Comparison of ENCODE assay signal across 8 mouse cellular contexts in the genomic region with DNA sequence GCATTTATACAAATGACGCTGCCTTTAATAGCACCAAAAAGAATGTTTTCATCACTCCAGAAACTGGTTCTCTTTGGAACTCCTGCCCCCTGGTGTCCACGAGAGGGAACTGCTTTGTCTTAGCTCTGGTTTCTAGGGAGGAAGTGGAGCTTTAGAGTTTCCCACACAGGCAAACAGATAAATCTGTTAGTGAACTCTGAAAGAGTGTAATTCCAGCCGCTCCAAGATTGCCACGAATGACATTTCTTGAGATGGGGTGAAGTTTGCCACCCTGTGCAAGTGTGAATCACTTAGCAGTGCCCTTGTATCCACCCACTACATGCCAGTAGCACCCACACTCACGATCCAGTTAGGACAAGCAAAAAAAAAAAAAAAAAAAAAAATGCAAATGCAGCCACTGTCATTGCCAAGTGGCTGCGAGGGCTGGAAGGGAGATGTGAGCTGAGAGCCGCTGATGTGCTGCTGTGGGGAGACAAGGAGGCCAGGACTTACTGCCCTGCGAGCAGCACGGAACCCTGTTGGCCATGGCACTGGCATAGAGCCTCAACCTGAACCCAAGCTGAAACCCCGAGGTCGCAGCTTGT. TPM values are rescaled to one million over a fixed set of nuclear protein-coding genes. Genes with fewer than 3 reads are reported as not detected.
DNase-seq lines count a peak whose midpoint lies in the region; ATAC-seq and TF ChIP-seq lines count a peak whose summit lies in the region.

No protein-coding gene starts in this region.

- H3K36me3 ChIP-seq in G1E (replicated peaks), result peaks cover 18% of the 10 kb centered on the region
- no peaks in the 10 kb centered on the region for H3K36me3 ChIP-seq in embryonic facial prominence, embryonic 14.5 days (ENCODE audit: control insufficient read depth, insufficient read depth, low read length)
- no peaks in the 10 kb centered on the region for H3K36me3 ChIP-seq in lung, postnatal 0 days (ENCODE audit: insufficient read depth, low read length)

- H3K4me3 ChIP-seq in G1E (ENCODE audit: low read depth, low read length), result no peak overlapping the region
- no peak overlapping the region for H3K4me3 ChIP-seq in embryonic facial prominence, embryonic 14.5 days (ENCODE audit: low read depth, low read length)
- H3K4me3 ChIP-seq in lung, postnatal 0 days (ENCODE audit: low read depth, low read length), result no peak overlapping the region

- no peak overlapping the region for H3K9ac ChIP-seq in embryonic facial prominence, embryonic 14.5 days (ENCODE audit: low read depth, low read length)
- H3K9ac ChIP-seq in lung, postnatal 0 days (replicated peaks; ENCODE audit: low read depth), result no peak overlapping the region

- no peak overlapping the region for H3K4me2 ChIP-seq in embryonic facial prominence, embryonic 14.5 days (ENCODE audit: low read depth, low read length)
- no peak overlapping the region for H3K4me2 ChIP-seq in lung, postnatal 0 days (replicated peaks; ENCODE audit: low read depth, low read length)

- TF ChIP-seq EP300 in lung, postnatal 0 days (IDR thresholded peaks at IDR 0.05), result no peak

- TF ChIP-seq CTCF in G1E (IDR thresholded peaks at IDR 0.05; ENCODE audit: low read depth, low read length), result peak; percentile 81
- peak; percentile 88 for TF ChIP-seq CTCF in lung, postnatal 0 days (IDR thresholded peaks at IDR 0.05)

- peaks cover 10% of the 10 kb centered on the region for H3K27me3 ChIP-seq in G1E (ENCODE audit: insufficient read depth, low read length)
- no peaks in the 10 kb centered on the region for H3K27me3 ChIP-seq in embryonic facial prominence, embryonic 14.5 days (replicated peaks; ENCODE audit: control insufficient read depth, insufficient read depth, low read length)
- H3K27me3 ChIP-seq in lung, postnatal 0 days (replicated peaks; ENCODE audit: insufficient read depth, low read length), result no peaks in the 10 kb centered on the region

- peak; percentile 19 for DNase-seq in G1E (ENCODE audit: low spot score)
- DNase-seq in adrenal gland, postnatal 36 days, result peak; percentile 67 to 75
- peak; percentile 71 for DNase-seq in embryonic facial prominence, embryonic 14.5 days (ENCODE audit: low spot score)
- peak; percentile 83 to 86 for DNase-seq in heart, postnatal 10 days
- peak; percentile 75 for DNase-seq in layer of hippocampus, adult 11-12 months (ENCODE audit: low spot score)
- peak; percentile 84 for DNase-seq in lung, postnatal 0 days (ENCODE audit: low spot score)
- peak; percentile 45 for DNase-seq in retina, postnatal 7 days (ENCODE audit: low read depth, low spot score)
- DNase-seq in urinary bladder, postnatal 25 days (ENCODE audit: low spot score), result peak; percentile 56

- H3K27ac ChIP-seq in embryonic facial prominence, embryonic 14.5 days (replicated peaks; ENCODE audit: low read depth, low read length), result no peak overlapping the region
- H3K27ac ChIP-seq in lung, postnatal 0 days (ENCODE audit: low read length), result no peak overlapping the region

- WGBS in embryonic facial prominence, embryonic 14.5 days, result 52% methylated on average over 11 of the region's 11 CpGs
- WGBS in lung, postnatal 0 days, result 45% methylated on average over 11 of the region's 11 CpGs

- H3K9me3 ChIP-seq in G1E (replicated peaks), result no peaks in the 10 kb centered on the region
- H3K9me3 ChIP-seq in embryonic facial prominence, embryonic 14.5 days (ENCODE audit: control insufficient read depth, low read length), result no peaks in the 10 kb centered on the region
- no peaks in the 10 kb centered on the region for H3K9me3 ChIP-seq in lung, postnatal 0 days (ENCODE audit: low read length)

- intact Hi-C loops in heart, postnatal 10 days (cut with DNase I), result loop anchor here (1.0 kb wide), 3 partner anchors 48 to 105 kb away; no protein-coding TSS in a partner anchor

- peaks cover 18% of the 10 kb centered on the region for H3K4me1 ChIP-seq in G1E (ENCODE audit: insufficient read depth, low read depth, low read length)
- H3K4me1 ChIP-seq in embryonic facial prominence, embryonic 14.5 days (ENCODE audit: control insufficient read depth, insufficient read depth, low read length), result no peaks in the 10 kb centered on the region
- no peaks in the 10 kb centered on the region for H3K4me1 ChIP-seq in lung, postnatal 0 days (ENCODE audit: insufficient read depth, low read depth, low read length)

- no peak for ATAC-seq in G1E (ENCODE audit: extremely low read depth, insufficient number of reproducible peaks, low FRiP score, poor library complexity, severe bottlenecking)
- ATAC-seq in embryonic facial prominence, embryonic 14.5 days (ENCODE audit: low read depth), result peak; percentile 18; the same call in 1 of the 2 replicates
- peak; percentile 55 for ATAC-seq in lung, postnatal 0 days

RNA-seq across cellular contexts. Expression of a gene that starts 0.7 kb away (rescaled TPM):
- not detected in 2 replicates for total RNA-seq in G1E (2014; fragmentation: Nextera tagmentation)
- 0.12 TPM in 1 of 2 replicates, not detected in the other for total RNA-seq in G1E (2017)
- polyA plus RNA-seq in G1E (2012), result not detected in 2 replicates
- not detected for total RNA-seq in adrenal gland, postnatal 36 days (2021)
- polyA plus RNA-seq in embryonic facial prominence, embryonic 14.5 days (2014; fragmentation: Nextera tagmentation; extraction: Ambion mirVana), result not detected in 2 replicates
- not detected for total RNA-seq in heart, postnatal 10 days (2021)
- not detected in 2 replicates for polyA plus RNA-seq in lung, postnatal 0 days (2015; fragmentation: Nextera tagmentation; extraction: Ambion mirVana)

RNA-seq across cellular contexts. Expression of a gene that starts 30.2 kb away (rescaled TPM):
- not detected in 2 replicates for total RNA-seq in G1E (2014; fragmentation: Nextera tagmentation)
- 0.11 TPM in 1 of 2 replicates, not detected in the other for total RNA-seq in G1E (2017)
- polyA plus RNA-seq in G1E (2012), result not detected in 2 replicates
- not detected for total RNA-seq in adrenal gland, postnatal 36 days (2021)
- not detected in 2 replicates for polyA plus RNA-seq in embryonic facial prominence, embryonic 14.5 days (2014; fragmentation: Nextera tagmentation; extraction: Ambion mirVana)
- total RNA-seq in heart, postnatal 10 days (2021), result not detected
- not detected in 2 replicates for polyA plus RNA-seq in lung, postnatal 0 days (2015; fragmentation: Nextera tagmentation; extraction: Ambion mirVana)

Comparison
In these comparisons a context has a peak if more than half of its experiments do, and no peak if none do; other contexts are left out.
1. DNase-seq: peak in every context shown above with its lines; median percentile 84 in heart, postnatal 10 days; 84 in lung, postnatal 0 days; 75 in layer of hippocampus, adult 11-12 months; 71 in adrenal gland, postnatal 36 days; 71 in embryonic facial prominence, embryonic 14.5 days; 56 in urinary bladder, postnatal 25 days; 45 in retina, postnatal 7 days; 19 in G1E.